Mouse (Mus musculus) midbrain, embryonic 13.5 days (tissue): ENCODE measurements around the gene Ddx39b. TPM values are rescaled to one million over a fixed set of nuclear protein-coding genes. Genes with fewer than 3 reads are reported as not detected.
"Not testable (repeated sequence)": the region's sequence is repeated elsewhere in the genome, so short reads cannot be mapped to it uniquely, and the experiment has no call there.

Experiments
- ATAC-seq: fragments of 200-750 bp; cut with Nextera tagmentation; 2 replicates; pipeline ENCODE4 v1.8.0; 2017; ENCODE audit warnings: mild to moderate bottlenecking, moderate TSS enrichment, moderate library complexity
- H3K27ac ChIP-seq: fragments of 300-500 bp; sonication (generic); 2 replicates; pipeline ENCODE4 v1.5.1; 2015; ENCODE audit warnings: inconsistent platforms, mild to moderate bottlenecking, moderate library complexity
- H3K27me3 ChIP-seq: fragments of 300-500 bp; sonication (generic); 2 replicates; pipeline ENCODE4 v1.6.1; 2015; ENCODE audit warnings: mild to moderate bottlenecking, inconsistent platforms
- H3K36me3 ChIP-seq: fragments of 300-500 bp; sonication (generic); 2 replicates; pipeline ENCODE4 v1.6.1; 2015; ENCODE audit warnings: mild to moderate bottlenecking, inconsistent platforms
- H3K4me1 ChIP-seq: fragments of 300-500 bp; sonication (generic); replicated peaks from 2 replicates; pipeline ENCODE4 v1.6.1; 2015; ENCODE audit warnings: inconsistent platforms
- H3K4me2 ChIP-seq: fragments of 300-500 bp; sonication (generic); replicated peaks from 2 replicates; pipeline ENCODE4 v1.6.1; 2015; ENCODE audit warnings: moderate library complexity, mild to moderate bottlenecking, inconsistent platforms
- H3K4me3 ChIP-seq: fragments of 300-500 bp; sonication (generic); replicated peaks from 2 replicates; pipeline ENCODE4 v1.5.1; 2015; ENCODE audit warnings: mild to moderate bottlenecking, inconsistent platforms
- H3K9ac ChIP-seq: fragments of 300-500 bp; sonication (generic); replicated peaks from 2 replicates; pipeline ENCODE4 v1.6.1; 2015; ENCODE audit warnings: mild to moderate bottlenecking, inconsistent platforms
- H3K9me3 ChIP-seq: fragments of 300-500 bp; sonication (generic); 2 replicates; pipeline ENCODE4 v1.6.1; 2016; ENCODE audit warnings: mild to moderate bottlenecking, inconsistent platforms
- WGBS: fragments of 180-500 bp; shearing (Covaris S2); methylation state at CpG from one replicate; pipeline ENCODE4 v1.1.7; 2015; 5-methylcytosine and 5-hydroxymethylcytosine counted together
- polyA plus RNA-seq: library from polyadenylated mRNA; unstranded; fragments of >200 nt; fragmentation: Nextera tagmentation; extraction: Ambion mirVana; gene quantifications from 2 replicates; pipeline ENCODE4 v1.2.1, GENCODE M21; 2015

Gene Ddx39b
- polyA plus RNA-seq, 1 experiment from 2014 or later, result 465 TPM

DNA sequence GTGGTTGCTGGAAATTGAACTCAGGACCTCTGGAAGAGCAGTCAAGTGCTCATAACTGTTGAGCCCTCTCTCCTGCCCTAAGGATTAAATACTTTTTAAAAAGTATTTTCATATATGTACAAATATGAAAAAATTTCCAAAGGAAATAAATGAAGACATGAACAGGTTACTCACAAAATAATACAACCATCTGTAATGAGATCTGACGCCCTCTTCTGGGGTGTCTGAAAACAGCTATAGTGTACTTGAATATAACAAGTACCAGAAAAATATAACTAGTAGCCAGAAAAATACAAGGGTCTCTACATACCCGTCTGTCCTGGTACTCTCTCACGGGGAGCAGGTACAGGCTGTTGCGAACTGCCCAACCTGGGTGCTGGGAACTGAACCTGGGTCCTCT lies 16.9 kb upstream of the Ddx39b start:
- Histone ChIP-seq H3K27me3 (no peaks in the 10 kb centered on the region), H3K4me1 (no peaks in the 10 kb centered on the region), H3K36me3 (peaks cover 64% of the 10 kb centered on the region), H3K9me3 (no peaks in the 10 kb centered on the region), H3K4me3 (no peak overlapping the region), H3K9ac (no peak overlapping the region), H3K4me2 (no peak overlapping the region), H3K27ac (no peak overlapping the region)
- WGBS, result 93% methylated on average over 4 of the region's 4 CpGs
- ATAC-seq, result no peak

GRCm38 (mm10) chr17:35225456-35225855 lies 16.1 kb upstream of the Ddx39b start:
- peaks cover 63% of the 10 kb centered on the region for H3K36me3 ChIP-seq
- H3K4me3 ChIP-seq, result no peak overlapping the region
- H3K4me2 ChIP-seq, result no peak overlapping the region
- H3K4me1 ChIP-seq, result no peaks in the 10 kb centered on the region
- H3K9ac ChIP-seq, result no peak overlapping the region
- no peaks in the 10 kb centered on the region for H3K9me3 ChIP-seq
- H3K27me3 ChIP-seq, result no peaks in the 10 kb centered on the region
- WGBS, result 97% methylated on average over 5 of the region's 5 CpGs
- no peak for ATAC-seq
- H3K27ac ChIP-seq, result no peak overlapping the region

- 89% methylated on average over 14 of the region's 14 CpGs for WGBS
- H3K36me3 ChIP-seq, result peaks cover 62% of the 10 kb centered on the region
- no peaks in the 10 kb centered on the region for H3K27me3 ChIP-seq
- peaks cover under 1% of the 10 kb centered on the region; the same call in 1 of the 2 replicates for H3K4me1 ChIP-seq
- H3K4me2 ChIP-seq, result no peak overlapping the region
- H3K9me3 ChIP-seq, result no peaks in the 10 kb centered on the region
- no peak overlapping the region for H3K27ac ChIP-seq
- no peak for ATAC-seq
- H3K4me3 ChIP-seq, result no peak overlapping the region
- no peak overlapping the region for H3K9ac ChIP-seq
Observed at GRCm38 (mm10) chr17:35226561-35227046, 14.9 kb upstream of the Ddx39b start.

DNA sequence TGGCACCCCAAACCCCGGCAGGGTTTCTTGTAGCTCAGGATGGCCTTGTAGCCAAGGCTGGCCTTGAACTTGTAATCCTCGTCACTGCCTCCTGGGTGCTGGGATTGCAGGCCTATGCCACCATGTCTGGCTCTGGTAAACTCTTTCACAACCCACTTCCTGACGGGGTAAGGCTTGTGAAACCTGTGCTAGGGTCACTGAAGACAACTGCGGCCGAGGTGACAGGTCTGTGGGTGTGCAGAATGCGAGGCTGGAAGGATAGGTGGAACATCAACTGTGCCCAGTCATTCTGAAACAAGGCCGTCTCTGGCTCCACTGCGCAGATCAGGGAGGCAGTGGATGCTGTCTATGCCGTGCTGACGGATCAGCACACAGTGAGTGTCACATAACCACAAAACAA lies 10.5 kb upstream of the Ddx39b start:
- H3K4me2 ChIP-seq, result no peak overlapping the region
- peaks cover 49% of the 10 kb centered on the region for H3K36me3 ChIP-seq
- H3K4me1 ChIP-seq, result peaks cover 21% of the 10 kb centered on the region
- no peak overlapping the region for H3K4me3 ChIP-seq
- H3K27me3 ChIP-seq, result no peaks in the 10 kb centered on the region
- H3K27ac ChIP-seq, result no peak overlapping the region
- ATAC-seq, result no peak
- 95% methylated on average over 10 of the region's 10 CpGs for WGBS
- H3K9me3 ChIP-seq, result no peaks in the 10 kb centered on the region
- H3K9ac ChIP-seq, result no peak overlapping the region

DNA sequence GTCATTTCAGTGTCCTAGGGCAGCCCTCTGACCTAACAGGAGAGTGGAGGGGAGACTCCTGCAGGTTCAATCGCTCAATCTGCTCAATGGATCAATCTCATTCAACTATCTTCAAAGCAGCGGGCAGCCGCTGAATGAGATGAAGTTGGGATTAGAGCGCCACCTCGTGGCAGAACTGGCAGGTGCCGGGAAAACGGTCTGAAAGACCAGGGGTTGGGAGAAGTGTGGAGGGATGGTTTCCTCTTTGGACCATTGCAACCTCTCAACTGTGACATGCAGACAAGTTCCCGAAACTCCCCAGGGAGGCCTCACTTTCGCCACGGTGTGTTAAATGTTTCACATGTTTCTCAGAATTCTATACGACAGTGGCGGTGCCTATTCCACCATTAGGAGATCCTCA lies 9.5 kb upstream of the Ddx39b start:
- no peaks in the 10 kb centered on the region for H3K27me3 ChIP-seq
- peaks cover 45% of the 10 kb centered on the region for H3K36me3 ChIP-seq
- H3K4me2 ChIP-seq, result peak overlapping the region; percentile 23; the same call in 1 of the 2 replicates
- no peak overlapping the region for H3K27ac ChIP-seq
- 12% methylated on average over 12 of the region's 12 CpGs for WGBS
- H3K4me3 ChIP-seq, result no peak overlapping the region; the same call in 1 of the 2 replicates
- ATAC-seq, result no peak
- peak overlapping the region; percentile 32; the same call in 1 of the 2 replicates for H3K9ac ChIP-seq
- no peaks in the 10 kb centered on the region for H3K9me3 ChIP-seq
- peaks cover 28% of the 10 kb centered on the region for H3K4me1 ChIP-seq

DNA sequence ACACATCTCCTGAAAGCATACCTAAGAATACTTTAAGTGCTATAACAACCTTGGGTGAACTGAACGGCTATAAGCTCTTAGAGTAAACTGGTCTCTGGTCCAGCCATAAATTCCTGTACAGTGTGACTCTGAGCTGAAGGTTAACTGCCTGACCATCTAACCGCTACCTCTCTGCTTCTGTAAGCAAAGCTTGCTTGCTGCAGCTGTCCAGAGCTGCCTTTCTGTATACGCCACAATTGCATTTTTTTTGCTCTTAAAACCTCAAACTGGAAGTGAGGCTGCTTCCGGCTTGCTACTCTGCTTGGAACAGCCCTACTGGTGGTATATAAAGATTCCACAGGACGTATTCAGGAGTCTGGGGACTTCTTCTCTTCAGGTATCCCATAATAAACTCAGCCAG lies 8.9 kb upstream of the Ddx39b start:
- no peak for ATAC-seq
- H3K9ac ChIP-seq, result no peak overlapping the region
- no peak overlapping the region for H3K4me3 ChIP-seq
- peaks cover 39% of the 10 kb centered on the region for H3K36me3 ChIP-seq
- no peak overlapping the region for H3K4me2 ChIP-seq
- WGBS, result 88% methylated on average over 5 of the region's 5 CpGs
- H3K9me3 ChIP-seq, result no peaks in the 10 kb centered on the region
- H3K27ac ChIP-seq, result no peak overlapping the region
- H3K27me3 ChIP-seq, result no peaks in the 10 kb centered on the region
- H3K4me1 ChIP-seq, result peaks cover 33% of the 10 kb centered on the region

- ATAC-seq, result no peak
- no peaks in the 10 kb centered on the region for H3K9me3 ChIP-seq
- 85% methylated on average over 18 of the region's 18 CpGs for WGBS
- H3K27ac ChIP-seq, result peak within 1 kb of the TSS; percentile 95; the same call in 1 of the 2 replicates
- H3K9ac ChIP-seq, result peak within 1 kb of the TSS; percentile 86
- no peaks in the 10 kb centered on the region for H3K27me3 ChIP-seq
- H3K4me2 ChIP-seq, result peak within 1 kb of the TSS; percentile 96
- H3K36me3 ChIP-seq, result peaks cover 32% of the 10 kb centered on the region
- peak within 1 kb of the TSS; percentile 62 for H3K4me3 ChIP-seq
- peaks cover 33% of the 10 kb centered on the region for H3K4me1 ChIP-seq
Observed at GRCm38 (mm10) chr17:35233114-35233980, 8.2 kb upstream of the Ddx39b start, which contains the start of gene Atp6v1g2. TSS of gene Atp6v1g2 (plus strand) at chr17:35233660.

DNA sequence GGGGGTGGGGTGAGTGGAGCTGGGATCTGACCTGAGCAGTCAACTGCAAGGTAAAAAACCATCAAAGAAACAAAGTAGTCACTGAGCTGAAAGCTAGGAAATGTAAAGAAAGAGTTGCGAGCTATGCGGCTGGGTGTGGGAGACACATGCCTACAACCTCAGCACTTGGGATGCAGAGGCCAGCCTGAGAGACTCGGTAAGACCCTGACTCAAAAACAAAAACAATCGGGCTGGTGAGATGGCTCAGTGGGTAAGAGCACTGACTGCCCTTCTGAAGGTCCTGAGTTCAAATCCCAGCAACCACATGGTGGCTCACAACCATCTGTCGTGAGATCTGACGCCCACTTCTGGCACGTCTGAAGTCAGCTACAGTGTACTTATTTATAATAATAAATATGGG lies 7.5 kb upstream of the Ddx39b start:
- H3K4me3 ChIP-seq, result peak overlapping the region; percentile 62; the same call in 1 of the 2 replicates
- peak overlapping the region; percentile 96 for H3K4me2 ChIP-seq
- not testable (repeated sequence) for ATAC-seq, H3K27ac ChIP-seq, H3K27me3 ChIP-seq, H3K9ac ChIP-seq, H3K9me3 ChIP-seq
- peaks cover 33% of the 10 kb centered on the region for H3K4me1 ChIP-seq
- peaks cover 25% of the 10 kb centered on the region for H3K36me3 ChIP-seq
- WGBS, result 88% methylated on average over 7 of the region's 7 CpGs

DNA sequence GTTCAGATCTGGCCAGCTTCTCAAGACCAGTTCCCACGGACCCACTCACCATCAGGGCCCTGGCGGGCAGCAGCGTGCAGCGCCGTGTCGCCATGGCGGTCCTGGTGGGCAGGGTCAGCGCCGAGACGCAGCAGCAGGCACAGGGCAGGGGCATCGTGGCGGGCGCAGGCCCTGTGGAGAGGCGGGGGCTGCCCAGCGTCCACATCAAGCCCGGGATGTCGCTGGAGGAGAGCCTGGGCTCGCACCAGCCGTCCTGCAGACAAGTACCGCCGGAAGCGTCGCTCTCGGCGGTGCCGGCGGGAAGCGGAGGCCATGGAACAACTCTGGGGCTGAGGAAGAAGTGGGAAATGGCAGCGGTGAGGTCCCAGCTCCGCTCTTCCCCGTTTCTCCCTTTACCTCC lies 6.6 kb upstream of the Ddx39b start:
- no peaks in the 10 kb centered on the region for H3K27me3 ChIP-seq
- no peak for ATAC-seq

GRCm38 (mm10) chr17:35235614-35236389 lies 5.7 kb upstream of the Ddx39b start, which contains the start of gene Nfkbil1:
TSS of gene Nfkbil1 (minus strand) at chr17:35235792.
- H3K4me1 ChIP-seq, result peaks cover 40% of the 10 kb centered on the region
- under 1% methylated on average over 35 of the region's 35 CpGs for WGBS
- H3K27ac ChIP-seq, result peak within 1 kb of the TSS; percentile 95
- no peaks in the 10 kb centered on the region for H3K9me3 ChIP-seq
- H3K4me3 ChIP-seq, result peak within 1 kb of the TSS; percentile 62
- peak; percentile 77 for ATAC-seq
- peak within 1 kb of the TSS; percentile 96 for H3K4me2 ChIP-seq
- H3K36me3 ChIP-seq, result peaks cover 10% of the 10 kb centered on the region
- H3K9ac ChIP-seq, result peak within 1 kb of the TSS; percentile 86
- no peaks in the 10 kb centered on the region for H3K27me3 ChIP-seq

More for the DNA sequence above, 6.6 kb upstream of the Ddx39b start:
- Histone ChIP-seq H3K27ac (peak overlapping the region; percentile 95), H3K4me1 (peaks cover 33% of the 10 kb centered on the region), H3K36me3 (peaks cover 16% of the 10 kb centered on the region), H3K9ac (peak overlapping the region; percentile 86), H3K4me3 (peak overlapping the region; percentile 62), H3K9me3 (no peaks in the 10 kb centered on the region), H3K4me2 (peak overlapping the region; percentile 96)
- 8% methylated on average over 31 of the region's 31 CpGs for WGBS

GRCm38 (mm10) chr17:35236390-35236746 lies 5.2 kb upstream of the Ddx39b start:
- H3K36me3 ChIP-seq, result peaks cover 5% of the 10 kb centered on the region; the same call in 1 of the 2 replicates
- peaks cover 42% of the 10 kb centered on the region for H3K4me1 ChIP-seq
- ATAC-seq, result peak; percentile 83
- no peaks in the 10 kb centered on the region for H3K9me3 ChIP-seq
- H3K27ac ChIP-seq, result peak overlapping the region; percentile 95
- no peaks in the 10 kb centered on the region for H3K27me3 ChIP-seq
- H3K4me2 ChIP-seq, result peak overlapping the region; percentile 96
- peak overlapping the region; percentile 62 for H3K4me3 ChIP-seq
- peak overlapping the region; percentile 86 for H3K9ac ChIP-seq
- 2% methylated on average over 18 of the region's 18 CpGs for WGBS

GRCm38 (mm10) chr17:35236996-35237395 lies 4.5 kb upstream of the Ddx39b start:
- peak overlapping the region; percentile 96 for H3K4me2 ChIP-seq
- H3K9me3 ChIP-seq, result no peaks in the 10 kb centered on the region
- peak overlapping the region; percentile 95 for H3K27ac ChIP-seq
- ATAC-seq, result no peak
- H3K4me1 ChIP-seq, result peaks cover 38% of the 10 kb centered on the region
- no peaks in the 10 kb centered on the region for H3K27me3 ChIP-seq
- H3K9ac ChIP-seq, result peak overlapping the region; percentile 86
- H3K4me3 ChIP-seq, result peak overlapping the region; percentile 62
- WGBS, result 79% methylated on average over 9 of the region's 9 CpGs
- peaks cover 5% of the 10 kb centered on the region; the same call in 1 of the 2 replicates for H3K36me3 ChIP-seq
